Mouse (Mus musculus): Measurements from ENCODE around the gene Mettl7a3. TPM values are rescaled to one million over a fixed set of nuclear protein-coding genes. Genes with fewer than 3 reads are reported as not detected.
"Not testable (repeated sequence)": the region's sequence is repeated elsewhere in the genome, so short reads cannot be mapped to it uniquely, and the experiment has no call there.

Gene Mettl7a3
- polyA plus RNA-seq, 1 experiment from 2014 or later: 0.17 TPM

- Histone ChIP-seq H3K9me3 (ENCODE audit: control insufficient read depth, low read length) (no peaks in the 10 kb centered on the region), H3K4me3 (ENCODE audit: low read depth, low read length) (no peak overlapping the region), H3K36me3 (ENCODE audit: control insufficient read depth, insufficient read depth, low read length) (no peaks in the 10 kb centered on the region), H3K9ac (replicated peaks; ENCODE audit: low read depth, low read length) (no peak overlapping the region), H3K27ac (ENCODE audit: low read depth, low read length) (no peak overlapping the region), H3K4me2 (ENCODE audit: low read depth, low read length) (no peak overlapping the region), H3K27me3 (ENCODE audit: control insufficient read depth, insufficient read depth, low read length) (no peaks in the 10 kb centered on the region), H3K4me1 (ENCODE audit: control insufficient read depth, insufficient read depth, low read length) (no peaks in the 10 kb centered on the region)
- 73% methylated on average over 12 of the region's 12 CpGs for WGBS
- no peak for ATAC-seq (ENCODE audit: low read depth)
Measured at GRCm38 (mm10) chr15:100324021-100324591, 10.6 kb upstream of the Mettl7a3 start.

GRCm38 (mm10) chr15:100325235-100325634 is 9.5 kb upstream of the Mettl7a3 start:
- Histone ChIP-seq H3K36me3 (ENCODE audit: control insufficient read depth, insufficient read depth, low read length) (no peaks in the 10 kb centered on the region), H3K4me3 (ENCODE audit: low read depth, low read length) (no peak overlapping the region), H3K4me1 (ENCODE audit: control insufficient read depth, insufficient read depth, low read length) (no peaks in the 10 kb centered on the region; the same call in 1 of the 2 replicates), H3K27ac (ENCODE audit: low read depth, low read length) (no peak overlapping the region), H3K9me3 (ENCODE audit: control insufficient read depth, low read length) (no peaks in the 10 kb centered on the region), H3K4me2 (ENCODE audit: low read depth, low read length) (no peak overlapping the region), H3K9ac (replicated peaks; ENCODE audit: low read depth, low read length) (no peak overlapping the region), H3K27me3 (ENCODE audit: control insufficient read depth, insufficient read depth, low read length) (no peaks in the 10 kb centered on the region)
- no peak for ATAC-seq (ENCODE audit: low read depth)
- WGBS: 93% methylated on average over 3 of the region's 3 CpGs

- not testable (repeated sequence) for ATAC-seq (ENCODE audit: low read depth); H3K9ac ChIP-seq (replicated peaks; ENCODE audit: low read depth, low read length); H3K4me1 ChIP-seq (ENCODE audit: control insufficient read depth, insufficient read depth, low read length); H3K4me2 ChIP-seq (ENCODE audit: low read depth, low read length); H3K27ac ChIP-seq (ENCODE audit: low read depth, low read length); H3K36me3 ChIP-seq (ENCODE audit: control insufficient read depth, insufficient read depth, low read length); H3K9me3 ChIP-seq (ENCODE audit: control insufficient read depth, low read length); H3K4me3 ChIP-seq (ENCODE audit: low read depth, low read length); H3K27me3 ChIP-seq (ENCODE audit: control insufficient read depth, insufficient read depth, low read length)
- 63% methylated on average over 3 of the region's 4 CpGs for WGBS
Measured at GRCm38 (mm10) chr15:100328089-100328488, 6.6 kb upstream of the Mettl7a3 start.

DNA sequence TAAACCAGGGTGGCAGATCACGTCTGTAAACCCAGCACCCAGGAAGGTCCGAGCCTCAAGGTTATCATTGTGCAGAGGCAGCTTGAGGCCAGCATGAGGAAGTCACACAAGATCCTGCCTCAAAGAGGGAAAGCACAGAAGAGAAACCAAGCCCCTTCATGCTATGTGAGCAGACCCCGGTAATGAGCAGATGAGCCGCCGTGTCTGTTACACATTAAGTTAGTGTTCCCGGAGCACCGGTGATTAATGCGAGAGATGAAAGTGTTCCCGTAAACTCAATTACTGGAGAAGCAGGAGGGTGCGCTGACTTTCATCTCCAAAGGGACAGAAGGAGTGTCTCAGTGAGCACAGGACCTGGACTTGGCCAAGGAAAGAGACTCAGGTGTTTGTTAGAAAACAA is 5.4 kb upstream of the Mettl7a3 start:
- H3K4me2 ChIP-seq (ENCODE audit: low read depth, low read length); H3K4me3 ChIP-seq (ENCODE audit: low read depth, low read length); H3K4me1 ChIP-seq (ENCODE audit: control insufficient read depth, insufficient read depth, low read length); H3K36me3 ChIP-seq (ENCODE audit: control insufficient read depth, insufficient read depth, low read length); H3K9me3 ChIP-seq (ENCODE audit: control insufficient read depth, low read length); H3K9ac ChIP-seq (replicated peaks; ENCODE audit: low read depth, low read length); ATAC-seq (ENCODE audit: low read depth); H3K27ac ChIP-seq (ENCODE audit: low read depth, low read length); H3K27me3 ChIP-seq (ENCODE audit: control insufficient read depth, insufficient read depth, low read length): not testable (repeated sequence)
- 30% methylated on average over 10 of the region's 10 CpGs for WGBS

GRCm38 (mm10) chr15:100330739-100331138 is 4.0 kb upstream of the Mettl7a3 start:
- Histone ChIP-seq H3K27ac (ENCODE audit: low read depth, low read length) (no peak overlapping the region), H3K4me2 (ENCODE audit: low read depth, low read length) (no peak overlapping the region), H3K4me1 (ENCODE audit: control insufficient read depth, insufficient read depth, low read length) (no peaks in the 10 kb centered on the region; the same call in 1 of the 2 replicates), H3K9me3 (ENCODE audit: control insufficient read depth, low read length) (no peaks in the 10 kb centered on the region), H3K36me3 (ENCODE audit: control insufficient read depth, insufficient read depth, low read length) (no peaks in the 10 kb centered on the region), H3K27me3 (ENCODE audit: control insufficient read depth, insufficient read depth, low read length) (no peaks in the 10 kb centered on the region), H3K4me3 (ENCODE audit: low read depth, low read length) (no peak overlapping the region), H3K9ac (replicated peaks; ENCODE audit: low read depth, low read length) (no peak overlapping the region)
- 34% methylated on average over 7 of the region's 7 CpGs for WGBS
- peak; percentile 54; the same call in 1 of the 2 replicates for ATAC-seq (ENCODE audit: low read depth)

DNA sequence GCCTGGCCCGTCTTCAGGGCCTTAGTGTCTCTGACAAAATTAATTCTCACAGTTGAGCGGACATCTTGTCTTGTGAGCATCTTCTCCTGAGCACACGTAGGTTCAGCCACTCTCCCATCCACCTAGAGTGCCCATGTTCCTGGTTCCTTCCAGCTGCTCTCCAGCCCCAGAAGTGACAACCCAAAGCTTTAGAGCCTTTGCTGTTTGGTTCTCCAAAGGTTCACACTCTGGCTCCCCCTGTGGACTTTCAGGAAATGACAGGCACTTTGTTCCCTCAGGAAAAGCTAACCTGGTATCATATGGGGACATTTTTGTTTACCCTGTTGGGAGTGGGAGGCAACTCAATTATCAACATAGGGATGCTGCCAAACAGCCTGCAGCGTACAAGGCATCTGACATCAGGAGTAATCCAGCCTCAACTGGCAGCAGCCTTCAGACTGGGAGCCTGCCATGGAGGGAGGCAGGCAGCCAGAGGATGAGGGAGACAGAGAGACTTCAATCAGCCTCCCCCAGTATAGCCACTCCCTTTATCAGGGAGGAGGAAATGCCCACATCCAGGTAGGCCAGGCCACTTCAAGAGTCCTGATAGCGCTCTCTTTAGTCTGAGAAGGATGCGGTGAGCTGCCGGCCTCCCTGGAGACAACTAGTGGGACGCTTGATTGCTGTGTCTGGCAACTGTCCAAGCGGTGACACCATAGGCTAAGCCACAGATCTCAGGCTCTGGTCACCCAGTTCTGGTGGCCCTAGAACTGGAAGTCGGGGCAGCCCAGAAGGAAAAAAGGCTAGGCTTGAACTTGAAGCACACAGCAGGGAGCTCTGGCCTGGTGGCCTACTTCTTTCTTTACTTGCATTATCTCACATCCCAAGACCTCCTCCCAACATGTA is 2.4 kb upstream of the Mettl7a3 start:
- H3K27me3 ChIP-seq (ENCODE audit: control insufficient read depth, insufficient read depth, low read length); H3K4me1 ChIP-seq (ENCODE audit: control insufficient read depth, insufficient read depth, low read length); H3K4me3 ChIP-seq (ENCODE audit: low read depth, low read length); H3K9ac ChIP-seq (replicated peaks; ENCODE audit: low read depth, low read length); H3K4me2 ChIP-seq (ENCODE audit: low read depth, low read length); H3K9me3 ChIP-seq (ENCODE audit: control insufficient read depth, low read length); H3K27ac ChIP-seq (ENCODE audit: low read depth, low read length); H3K36me3 ChIP-seq (ENCODE audit: control insufficient read depth, insufficient read depth, low read length): not testable (repeated sequence)
- ATAC-seq (ENCODE audit: low read depth): peak; percentile 17; the same call in 1 of the 2 replicates
- 31% methylated on average over 2 of the region's 10 CpGs for WGBS

GRCm38 (mm10) chr15:100337328-100337727 is 2.6 kb downstream of the Mettl7a3 start:
- H3K4me3 ChIP-seq (ENCODE audit: low read depth, low read length); H3K27me3 ChIP-seq (ENCODE audit: control insufficient read depth, insufficient read depth, low read length); H3K9me3 ChIP-seq (ENCODE audit: control insufficient read depth, low read length); H3K4me2 ChIP-seq (ENCODE audit: low read depth, low read length); ATAC-seq (ENCODE audit: low read depth); H3K36me3 ChIP-seq (ENCODE audit: control insufficient read depth, insufficient read depth, low read length); H3K4me1 ChIP-seq (ENCODE audit: control insufficient read depth, insufficient read depth, low read length); H3K27ac ChIP-seq (ENCODE audit: low read depth, low read length); H3K9ac ChIP-seq (replicated peaks; ENCODE audit: low read depth, low read length): not testable (repeated sequence)

- H3K27me3 ChIP-seq (ENCODE audit: control insufficient read depth, insufficient read depth, low read length); H3K9me3 ChIP-seq (ENCODE audit: control insufficient read depth, low read length); H3K9ac ChIP-seq (replicated peaks; ENCODE audit: low read depth, low read length); ATAC-seq (ENCODE audit: low read depth); H3K27ac ChIP-seq (ENCODE audit: low read depth, low read length); H3K4me1 ChIP-seq (ENCODE audit: control insufficient read depth, insufficient read depth, low read length); H3K4me3 ChIP-seq (ENCODE audit: low read depth, low read length); H3K36me3 ChIP-seq (ENCODE audit: control insufficient read depth, insufficient read depth, low read length); H3K4me2 ChIP-seq (ENCODE audit: low read depth, low read length): not testable (repeated sequence)
- WGBS: 30% methylated on average over 9 of the region's 10 CpGs
Measured at GRCm38 (mm10) chr15:100337847-100338246, 3.1 kb downstream of the Mettl7a3 start.

- H3K4me1 ChIP-seq (ENCODE audit: control insufficient read depth, insufficient read depth, low read length); H3K9me3 ChIP-seq (ENCODE audit: control insufficient read depth, low read length); H3K36me3 ChIP-seq (ENCODE audit: control insufficient read depth, insufficient read depth, low read length); H3K27me3 ChIP-seq (ENCODE audit: control insufficient read depth, insufficient read depth, low read length); H3K9ac ChIP-seq (replicated peaks; ENCODE audit: low read depth, low read length); H3K27ac ChIP-seq (ENCODE audit: low read depth, low read length); ATAC-seq (ENCODE audit: low read depth); H3K4me2 ChIP-seq (ENCODE audit: low read depth, low read length); H3K4me3 ChIP-seq (ENCODE audit: low read depth, low read length): not testable (repeated sequence)
- WGBS: 86% methylated on average over 4 of the region's 5 CpGs
Measured at GRCm38 (mm10) chr15:100341314-100341980, 6.7 kb downstream of the Mettl7a3 start.

All from neural tube, embryonic 14.5 days (tissue).